Mouse (Mus musculus) embryonic facial prominence, embryonic 11.5 days (tissue): ENCODE measurements around the gene Tmprss2. TPM values are rescaled to one million over a fixed set of nuclear protein-coding genes. Genes with fewer than 3 reads are reported as not detected.

Experiments
- ATAC-seq: fragments of 200-750 bp; cut with Nextera tagmentation; replicated peaks from 2 replicates; pipeline ENCODE4 v1.8.0; 2017; ENCODE audit warnings: low read depth; ENCODE audit not compliant: insufficient number of reproducible peaks, low FRiP score, low TSS enrichment
- DNase-seq: peaks from one replicate; pipeline ENCODE4 v3.0.0-alpha.2; 2015; ENCODE audit warnings: low spot score
- H3K27ac ChIP-seq: fragments of 300-500 bp; sonication (generic); replicated peaks from 2 replicates; pipeline ENCODE4 v1.5.1; 2014; ENCODE audit warnings: mild to moderate bottlenecking, low read depth, low read length, control low read depth
- H3K27me3 ChIP-seq: fragments of 300-500 bp; sonication (generic); 2 replicates; pipeline ENCODE4 v1.6.1; 2014; ENCODE audit warnings: mild to moderate bottlenecking, low read length, moderate library complexity, mixed read lengths; ENCODE audit not compliant: control insufficient read depth, insufficient read depth
- H3K36me3 ChIP-seq: fragments of 300-500 bp; sonication (generic); replicated peaks from 2 replicates; pipeline ENCODE4 v1.6.1; 2014; ENCODE audit warnings: low read depth, mild to moderate bottlenecking, low read length, moderate library complexity, mixed read lengths; ENCODE audit not compliant: control insufficient read depth, insufficient read depth
- H3K4me1 ChIP-seq: fragments of 300-500 bp; sonication (generic); 2 replicates; pipeline ENCODE4 v1.6.1; 2014; ENCODE audit warnings: low read length, mixed read lengths; ENCODE audit not compliant: control insufficient read depth, insufficient read depth
- H3K4me2 ChIP-seq: fragments of 300-500 bp; sonication (generic); 2 replicates; pipeline ENCODE4 v1.6.1; 2014; ENCODE audit warnings: low read depth, mild to moderate bottlenecking, control low read depth, low read length, moderate library complexity
- H3K4me3 ChIP-seq: fragments of 300-500 bp; sonication (generic); 2 replicates; pipeline ENCODE4 v1.5.1; 2014; ENCODE audit warnings: low read depth, low read length, control low read depth
- H3K9ac ChIP-seq: fragments of 300-500 bp; sonication (generic); replicated peaks from 2 replicates; pipeline ENCODE4 v1.6.1; 2014; ENCODE audit warnings: mild to moderate bottlenecking, control low read depth, low read length
- H3K9me3 ChIP-seq: fragments of 300-500 bp; sonication (generic); replicated peaks from 2 replicates; pipeline ENCODE4 v1.6.1; 2016; ENCODE audit warnings: mild to moderate bottlenecking, low read length, inconsistent platforms, mixed read lengths; ENCODE audit not compliant: control insufficient read depth
- WGBS: fragments of 180-500 bp; shearing (Covaris S2); extraction: QIAGEN DNeasy Blood & Tissue Kit; methylation state at CpG from one replicate; pipeline ENCODE4 v1.1.7; 2014; 5-methylcytosine and 5-hydroxymethylcytosine counted together
- polyA plus RNA-seq: library from polyadenylated mRNA; unstranded; fragments of >200 nt; fragmentation: Nextera tagmentation; extraction: Ambion mirVana; gene quantifications from 2 replicates; pipeline ENCODE4 v1.2.1, GENCODE M21; 2014

The Tmprss2 gene
- polyA plus RNA-seq, 1 experiment from 2014 or later: 0.41 TPM

DNA sequence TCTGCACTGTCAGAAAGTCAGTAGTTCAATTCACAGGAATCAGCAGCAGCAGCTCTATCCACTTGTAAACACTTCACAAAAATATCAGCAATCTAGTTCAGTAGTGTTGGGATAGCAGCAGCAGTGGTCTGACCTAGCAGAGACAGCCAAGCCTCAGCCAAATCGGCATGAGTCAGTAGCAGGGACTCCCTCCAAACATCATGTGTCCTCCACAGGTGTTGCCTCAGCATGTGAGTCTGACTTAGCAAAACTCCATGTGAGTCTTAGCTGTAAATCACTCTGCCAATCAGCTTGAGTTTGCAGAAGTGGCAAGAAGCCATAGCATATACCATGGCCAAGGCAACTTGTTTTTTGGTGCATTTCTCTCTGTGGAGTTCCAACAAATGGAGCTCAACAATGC lies 77.9 kb downstream of the Tmprss2 start:
- Histone ChIP-seq H3K9me3 (no peaks in the 10 kb centered on the region), H3K36me3 (no peaks in the 10 kb centered on the region), H3K27ac (no peak overlapping the region), H3K4me1 (no peaks in the 10 kb centered on the region), H3K4me3 (no peak overlapping the region), H3K9ac (no peak overlapping the region), H3K4me2 (no peak overlapping the region), H3K27me3 (no peaks in the 10 kb centered on the region)
- WGBS: 73% methylated on average over 1 of the region's 1 CpGs
- ATAC-seq (no peak), DNase-seq (no peak)

DNA sequence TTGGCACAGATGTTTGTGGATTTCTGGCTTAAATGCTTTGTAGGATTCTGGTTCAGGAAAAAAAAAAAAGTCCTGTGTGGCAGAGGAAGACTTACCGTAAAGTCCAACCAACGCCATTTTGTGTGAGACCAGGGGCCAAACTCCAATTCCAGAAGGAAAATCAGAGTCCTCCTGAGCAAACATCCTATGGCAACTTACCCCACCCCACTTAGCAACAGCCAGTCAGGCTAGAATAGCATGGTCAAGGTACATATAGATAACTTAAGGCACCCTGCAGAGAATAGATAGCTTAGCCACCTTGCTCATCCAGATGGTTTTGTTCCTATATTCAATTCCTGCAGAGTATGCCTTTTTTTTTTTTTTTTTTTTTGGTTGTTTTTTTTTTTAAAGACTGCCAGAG lies 81.8 kb downstream of the Tmprss2 start:
- Histone ChIP-seq H3K27ac (no peak overlapping the region), H3K36me3 (no peaks in the 10 kb centered on the region), H3K27me3 (no peaks in the 10 kb centered on the region), H3K4me3 (no peak overlapping the region), H3K4me1 (no peaks in the 10 kb centered on the region), H3K9ac (no peak overlapping the region), H3K9me3 (no peaks in the 10 kb centered on the region), H3K4me2 (no peak overlapping the region)
- 87% methylated on average over 2 of the region's 2 CpGs for WGBS
- no peak for DNase-seq
- ATAC-seq: no peak

DNA sequence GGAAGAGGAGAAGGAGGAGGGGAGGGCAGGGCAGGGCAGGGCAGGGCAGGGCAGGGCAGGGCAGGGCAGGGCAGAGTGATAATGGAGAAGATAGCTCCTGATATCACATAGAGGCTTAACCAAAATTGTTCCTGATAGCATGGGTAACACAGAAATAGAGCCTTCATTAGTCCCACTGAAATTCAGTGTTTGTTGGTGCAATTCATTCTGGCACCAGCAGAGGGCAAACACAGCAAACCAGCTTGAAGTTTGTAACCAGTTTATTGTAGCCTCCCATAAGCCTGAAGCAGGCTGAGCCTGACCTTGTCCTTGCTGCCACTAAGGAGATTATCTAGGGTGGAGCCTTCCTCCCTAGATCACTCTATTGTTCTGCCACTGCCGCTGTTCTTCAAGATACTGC lies 88.0 kb downstream of the Tmprss2 start:
- Histone ChIP-seq H3K4me1 (no peaks in the 10 kb centered on the region), H3K27me3 (no peaks in the 10 kb centered on the region), H3K36me3 (no peaks in the 10 kb centered on the region), H3K9ac (no peak overlapping the region), H3K4me2 (no peak overlapping the region), H3K27ac (no peak overlapping the region), H3K4me3 (no peak overlapping the region), H3K9me3 (no peaks in the 10 kb centered on the region)
- no peak for ATAC-seq
- WGBS: 20% methylated on average over 1 of the region's 1 CpGs
- peak; percentile 73 for DNase-seq

DNA sequence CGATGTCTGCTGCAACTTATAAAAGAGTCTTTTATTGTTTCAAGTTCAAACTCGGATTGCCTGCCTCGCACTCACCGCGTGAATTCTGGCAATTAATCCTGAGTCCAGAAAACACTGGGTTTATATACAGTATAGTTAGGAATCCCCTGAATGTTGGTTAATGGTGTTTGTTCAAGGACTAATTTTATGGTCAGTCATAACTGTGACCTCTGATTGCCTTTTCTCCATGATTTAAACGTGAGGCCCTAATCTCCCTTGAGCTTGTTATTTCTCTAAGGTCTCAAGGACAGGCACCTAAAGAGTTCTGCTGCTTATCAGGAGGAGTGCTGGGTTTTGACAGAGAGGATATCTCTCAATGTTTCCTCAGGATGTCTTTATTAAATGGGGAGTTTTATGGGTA lies 89.0 kb downstream of the Tmprss2 start:
- Histone ChIP-seq H3K36me3 (no peaks in the 10 kb centered on the region), H3K27me3 (no peaks in the 10 kb centered on the region), H3K9me3 (no peaks in the 10 kb centered on the region), H3K4me1 (no peaks in the 10 kb centered on the region), H3K9ac (no peak overlapping the region), H3K4me3 (no peak overlapping the region), H3K27ac (no peak overlapping the region), H3K4me2 (no peak overlapping the region)
- ATAC-seq (no peak), DNase-seq (no peak)
- WGBS: 82% methylated on average over 6 of the region's 6 CpGs

DNA sequence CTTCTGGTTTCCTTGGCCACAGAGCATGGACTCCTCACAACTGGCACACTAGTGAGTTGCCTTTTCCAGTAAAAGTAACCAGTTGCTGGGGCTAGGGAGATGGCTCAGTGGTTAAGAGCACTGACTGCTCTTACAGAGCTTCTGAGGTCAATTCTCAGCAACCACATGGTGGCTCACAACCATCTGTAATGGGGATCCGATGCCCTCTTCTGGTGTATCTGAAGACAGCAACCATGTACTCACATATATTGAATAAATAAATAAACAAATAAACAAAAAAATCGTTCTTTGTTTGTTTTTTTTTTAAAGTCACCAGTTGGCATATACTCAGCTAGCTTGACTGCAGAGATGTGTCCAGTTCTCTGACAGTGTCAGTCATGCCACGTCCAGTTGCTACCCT lies 94.7 kb downstream of the Tmprss2 start:
- Histone ChIP-seq H3K4me3 (no peak overlapping the region), H3K27me3 (no peaks in the 10 kb centered on the region), H3K27ac (no peak overlapping the region), H3K9me3 (no peaks in the 10 kb centered on the region), H3K9ac (no peak overlapping the region), H3K36me3 (no peaks in the 10 kb centered on the region), H3K4me1 (no peaks in the 10 kb centered on the region), H3K4me2 (no peak overlapping the region)
- DNase-seq (no peak), ATAC-seq (no peak)
- WGBS: 75% methylated on average over 3 of the region's 3 CpGs

Other genes starting within 250 kb of the Tmprss2 start
- gene Mx1, start 148.3 kb downstream of the Tmprss2 start, polyA plus RNA-seq: 0.08 TPM in 1 of 2 replicates, not detected in the other
- gene Fam3b, start 96.4 kb downstream of the Tmprss2 start, polyA plus RNA-seq: not detected in 2 replicates
- gene Ripk4, start 152.6 kb upstream of the Tmprss2 start, polyA plus RNA-seq: 5.9 and 6.4 TPM in 2 replicates
- 10.3 and 10.7 TPM in 2 replicates for gene Prdm15, start 240.7 kb upstream of the Tmprss2 start, polyA plus RNA-seq